Mouse (Mus musculus) lung, embryonic 14.5 days (tissue): ENCODE measurements around the gene Rnf126. TPM values are rescaled to one million over a fixed set of nuclear protein-coding genes. Genes with fewer than 3 reads are reported as not detected.

ENCODE experiments used
- ATAC-seq: fragments of 200-750 bp; cut with Nextera tagmentation; 2 replicates; pipeline ENCODE4 v1.8.0; 2017; ENCODE audit warnings: mild to moderate bottlenecking, moderate TSS enrichment, moderate library complexity; ENCODE audit not compliant: insufficient read depth
- DNase-seq: peaks from one replicate; pipeline ENCODE4 v3.0.0-alpha.2; 2015
- H3K27ac ChIP-seq: fragments of 300-500 bp; sonication (generic); 2 replicates; pipeline ENCODE4 v1.5.1; 2014; ENCODE audit warnings: low read depth, mild to moderate bottlenecking, moderate library complexity
- H3K27me3 ChIP-seq: fragments of 300-500 bp; sonication (generic); 2 replicates; pipeline ENCODE4 v1.6.1; 2014; ENCODE audit warnings: low read length, control low read depth; ENCODE audit not compliant: insufficient read depth
- H3K36me3 ChIP-seq: fragments of 300-500 bp; sonication (generic); 2 replicates; pipeline ENCODE4 v1.6.1; 2014; ENCODE audit warnings: control low read depth; ENCODE audit not compliant: insufficient read depth
- H3K4me1 ChIP-seq: fragments of 300-500 bp; sonication (generic); 2 replicates; pipeline ENCODE4 v1.6.1; 2014; ENCODE audit warnings: antibody characterized with exemption, control low read depth; ENCODE audit not compliant: insufficient read depth
- H3K4me2 ChIP-seq: fragments of 300-500 bp; sonication (generic); 2 replicates; pipeline ENCODE4 v1.6.1; 2014; ENCODE audit warnings: mild to moderate bottlenecking
- H3K4me3 ChIP-seq: fragments of 300-500 bp; sonication (generic); 2 replicates; pipeline ENCODE4 v1.5.1; 2014; ENCODE audit warnings: low read depth, low read length
- H3K9ac ChIP-seq: fragments of 300-500 bp; sonication (generic); 2 replicates; pipeline ENCODE4 v1.6.1; 2014
- H3K9me3 ChIP-seq: fragments of 300-500 bp; sonication (generic); 2 replicates; pipeline ENCODE4 v1.6.1; 2016; ENCODE audit warnings: low read depth, low read length, control low read depth
- CTCF ChIP-seq: IDR thresholded peaks from 2 replicates; pipeline ENCODE4 v1.5.1; 2016; ENCODE audit warnings: antibody characterized with exemption, low read depth
- WGBS: fragments of 180-500 bp; shearing (Covaris S2); extraction: QIAGEN DNeasy Blood & Tissue Kit; methylation state at CpG from one replicate; pipeline ENCODE4 v1.1.7; 2014; 5-methylcytosine and 5-hydroxymethylcytosine counted together
- polyA plus RNA-seq: library from polyadenylated mRNA; unstranded; fragments of >200 nt; fragmentation: Nextera tagmentation; extraction: Ambion mirVana; gene quantifications from 2 replicates; pipeline ENCODE4 v1.2.1, GENCODE M21; 2014

The Rnf126 gene
- polyA plus RNA-seq, 1 experiment from 2014 or later: 123 TPM

GRCm38 (mm10) chr10:79774486-79775279, 7.9 kb upstream of the Rnf126 start:
- peaks cover 9% of the 10 kb centered on the region; the same call in 1 of the 2 replicates for H3K27me3 ChIP-seq
- DNase-seq: no peak
- H3K9me3 ChIP-seq: no peaks in the 10 kb centered on the region; the same call in 1 of the 2 replicates
- H3K4me1 ChIP-seq: peaks cover 7% of the 10 kb centered on the region; the same call in 1 of the 2 replicates
- TF ChIP-seq CTCF: peak; percentile 54
- no peak overlapping the region for H3K4me3 ChIP-seq
- ATAC-seq: no peak
- no peak overlapping the region for H3K4me2 ChIP-seq
- no peak overlapping the region for H3K27ac ChIP-seq
- no peaks in the 10 kb centered on the region for H3K36me3 ChIP-seq
- 62% methylated on average over 5 of the region's 5 CpGs for WGBS
- H3K9ac ChIP-seq: no peak overlapping the region

DNA sequence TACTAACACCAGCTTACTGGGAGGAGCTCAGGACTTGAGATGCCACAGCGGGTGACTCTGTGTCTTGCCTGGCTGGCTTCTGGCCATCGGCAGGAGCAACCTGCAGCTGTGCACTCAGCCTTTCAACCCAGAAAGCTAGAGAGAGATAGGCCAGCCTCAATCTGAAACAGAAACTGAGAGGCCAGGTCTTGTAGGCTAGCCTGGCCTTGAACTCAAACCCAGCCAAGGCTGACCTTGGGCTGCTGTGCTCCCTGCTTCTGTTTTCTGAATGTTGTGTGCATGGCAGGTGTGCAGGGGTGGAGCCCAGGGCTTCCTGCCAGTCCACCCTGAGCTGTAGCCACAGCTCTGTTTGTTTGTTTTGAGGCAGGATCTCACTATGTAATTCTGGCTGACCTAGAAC, 6.5 kb upstream of the Rnf126 start:
- H3K4me3 ChIP-seq: no peak overlapping the region
- no peak for TF ChIP-seq CTCF
- H3K27me3 ChIP-seq: no peaks in the 10 kb centered on the region
- H3K4me1 ChIP-seq: peaks cover 7% of the 10 kb centered on the region; the same call in 1 of the 2 replicates
- ATAC-seq (no peak), DNase-seq (no peak)
- no peak overlapping the region for H3K9ac ChIP-seq
- H3K9me3 ChIP-seq: no peaks in the 10 kb centered on the region; the same call in 1 of the 2 replicates
- H3K4me2 ChIP-seq: no peak overlapping the region
- H3K36me3 ChIP-seq: no peaks in the 10 kb centered on the region
- WGBS: 79% methylated on average over 2 of the region's 2 CpGs
- H3K27ac ChIP-seq: no peak overlapping the region

GRCm38 (mm10) chr10:79772320-79772719, 5.6 kb upstream of the Rnf126 start:
- 0 out of 2 replicates have a peak, but pooled peaks cover 3% of the 10 kb centered on the region for H3K4me1 ChIP-seq
- 94% methylated on average over 3 of the region's 3 CpGs for WGBS
- H3K9me3 ChIP-seq: no peaks in the 10 kb centered on the region; the same call in 1 of the 2 replicates

DNA sequence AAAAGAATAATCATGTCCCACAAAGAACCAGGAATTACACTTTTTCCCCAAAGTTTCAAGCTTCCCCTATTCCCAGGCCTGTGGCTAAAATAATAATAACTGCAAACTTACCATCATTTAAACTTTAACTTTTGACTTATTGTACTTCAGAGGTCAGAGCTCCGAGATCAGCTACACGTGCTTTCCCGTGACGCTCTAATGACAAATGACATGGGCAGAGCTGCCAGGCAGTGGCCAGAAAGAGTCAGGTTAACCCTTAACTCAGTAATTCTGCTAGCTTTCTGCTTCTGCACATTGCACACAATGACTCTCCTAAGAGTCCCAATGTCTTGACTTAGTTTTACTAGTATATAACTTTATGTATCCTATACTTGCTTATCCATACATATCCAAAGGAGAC, 2.6 kb upstream of the Rnf126 start:
- no peak for DNase-seq
- Histone ChIP-seq H3K4me3 (no peak overlapping the region), H3K27ac (no peak overlapping the region), H3K36me3 (no peaks in the 10 kb centered on the region), H3K4me1 (peaks cover 8% of the 10 kb centered on the region), H3K4me2 (no peak overlapping the region), H3K27me3 (no peaks in the 10 kb centered on the region), H3K9ac (no peak overlapping the region), H3K9me3 (no peaks in the 10 kb centered on the region)
- TF ChIP-seq CTCF: no peak
- no peak for ATAC-seq
- 13% methylated on average over 4 of the region's 4 CpGs for WGBS

More at GRCm38 (mm10) chr10:79772320-79772719, 5.6 kb upstream of the Rnf126 start:
- Histone ChIP-seq H3K36me3 (no peaks in the 10 kb centered on the region), H3K27ac (no peak overlapping the region), H3K27me3 (no peaks in the 10 kb centered on the region), H3K4me2 (no peak overlapping the region), H3K9ac (no peak overlapping the region), H3K4me3 (no peak overlapping the region)
- ATAC-seq: no peak
- peak; percentile 35 for TF ChIP-seq CTCF
- no peak for DNase-seq

DNA sequence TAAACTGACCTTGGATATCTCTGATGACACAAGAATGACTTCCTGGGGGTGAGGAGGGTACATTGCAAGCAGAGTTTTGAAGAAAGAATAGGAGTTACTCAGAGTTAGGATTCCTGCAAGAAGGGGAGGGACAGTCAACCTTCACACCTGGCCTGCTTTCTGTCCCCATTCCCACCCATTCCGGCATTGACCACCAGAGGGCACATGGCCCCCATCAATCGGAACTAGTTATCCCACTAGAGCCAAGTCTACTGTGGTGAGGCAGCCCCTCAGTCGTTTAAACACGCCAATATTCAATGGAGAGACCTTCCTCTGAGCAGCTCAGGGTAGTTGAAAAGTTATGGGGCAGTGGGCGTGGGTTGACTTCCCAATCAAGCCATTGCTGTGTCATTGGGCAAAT, 1.6 kb upstream of the Rnf126 start:
- no peak overlapping the region for H3K27ac ChIP-seq
- H3K4me2 ChIP-seq: no peak overlapping the region
- H3K4me1 ChIP-seq: peaks cover 8% of the 10 kb centered on the region
- no peaks in the 10 kb centered on the region for H3K36me3 ChIP-seq
- 0% methylated on average over 5 of the region's 5 CpGs for WGBS
- no peak overlapping the region for H3K4me3 ChIP-seq
- peak; percentile 98 for TF ChIP-seq CTCF
- no peak; the same call in 1 of the 2 replicates for ATAC-seq
- H3K9ac ChIP-seq: no peak overlapping the region
- DNase-seq: peak; percentile 90
- no peaks in the 10 kb centered on the region for H3K9me3 ChIP-seq
- H3K27me3 ChIP-seq: no peaks in the 10 kb centered on the region

DNA sequence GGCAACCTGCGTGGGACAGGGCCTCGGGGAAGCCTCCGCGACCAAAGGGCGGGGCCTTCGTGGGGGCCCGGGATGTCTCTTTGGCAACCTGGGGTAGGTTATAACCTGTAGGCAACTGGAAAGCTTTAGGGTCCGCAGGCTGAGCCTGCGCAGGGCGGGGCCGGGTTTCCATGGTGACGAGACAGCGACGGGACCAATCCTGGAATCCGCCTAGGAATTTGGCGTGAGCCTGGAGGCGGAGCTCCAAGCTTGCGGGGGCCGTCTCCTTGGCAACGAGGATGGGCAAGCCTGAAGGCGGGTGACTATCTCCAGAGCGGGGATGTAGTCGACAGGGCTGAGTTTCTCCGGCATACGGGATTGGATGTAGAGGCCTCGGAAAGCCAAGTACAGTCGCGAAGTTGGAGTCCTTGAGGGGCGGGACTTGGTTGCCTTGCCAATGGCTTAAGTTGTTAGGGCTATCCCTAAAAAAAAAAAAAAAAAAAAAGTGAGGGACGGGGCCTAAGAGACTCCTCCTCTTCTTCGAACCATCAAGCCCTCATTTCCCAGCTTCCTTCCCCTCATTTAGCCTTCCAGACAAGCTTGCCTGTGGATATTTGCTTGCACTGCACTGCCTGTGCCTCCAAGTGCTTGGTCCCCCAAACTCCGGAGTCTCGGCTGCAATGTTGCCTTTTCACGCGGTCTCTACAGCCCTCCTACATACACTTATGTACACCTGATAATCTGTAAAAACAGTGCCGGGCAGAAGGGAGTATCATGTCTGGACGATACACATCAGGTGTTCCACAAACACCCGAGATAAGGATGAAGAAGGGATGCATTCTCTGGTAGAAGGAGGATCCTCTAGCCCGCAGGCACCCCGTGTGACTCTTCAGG, 856 bp upstream of the Rnf126 start:
- Histone ChIP-seq H3K36me3 (peaks cover 4% of the 10 kb centered on the region; the same call in 1 of the 2 replicates), H3K4me1 (peaks cover 8% of the 10 kb centered on the region), H3K4me3 (peak overlapping the region; percentile 87), H3K4me2 (peak overlapping the region; percentile 97), H3K9ac (peak overlapping the region; percentile 40), H3K27ac (peak overlapping the region; percentile 88), H3K27me3 (no peaks in the 10 kb centered on the region), H3K9me3 (no peaks in the 10 kb centered on the region)
- peak; percentile 84 for ATAC-seq
- 10% methylated on average over 39 of the region's 40 CpGs for WGBS
- no peak for TF ChIP-seq CTCF
- peak; percentile 98 for DNase-seq
